Mouse (Mus musculus) neural tube, postnatal 0 days (tissue): Measurements from ENCODE around the gene Wdr95. TPM values are rescaled to one million over a fixed set of nuclear protein-coding genes. Genes with fewer than 3 reads are reported as not detected.

Source experiments
- polyA plus RNA-seq: library from polyadenylated mRNA; unstranded; fragments of >200 nt; fragmentation: Nextera tagmentation; extraction: Ambion mirVana; gene quantifications from 2 replicates; pipeline ENCODE4 v1.2.1, GENCODE M21; 2015

Wdr95 gene
- polyA plus RNA-seq, result 0.09 and 0.12 TPM in 2 replicates

GRCm38 (mm10) chr5:149527999-149528729 is at the start of gene Wdr95:
Wdr95 (plus strand) TSS chr5:149528679.

GRCm38 (mm10) chr5:149636075-149636920 is 107.8 kb downstream of the Wdr95 start, which contains the start of gene Hsph1:
Hsph1 (minus strand) TSS chr5:149636376.

Other genes starting within 250 kb of the Wdr95 start
- 3.2 TPM in 2 replicates for gene Medag, start 116.9 kb upstream of the Wdr95 start, polyA plus RNA-seq
- gene Tex26, start 89.0 kb upstream of the Wdr95 start, polyA plus RNA-seq, result 0.68 and 1.3 TPM in 2 replicates
- 55.7 and 58.5 TPM in 2 replicates for gene Hsph1, start 107.7 kb downstream of the Wdr95 start, polyA plus RNA-seq
- gene B3glct, start 149.6 kb downstream of the Wdr95 start, polyA plus RNA-seq, result 13.7 and 16.1 TPM in 2 replicates